Mouse (Mus musculus): ENCODE measurements at regions not wholly inside any gene's neighbourhood (a gene's known extent, or its start where the extent isn't known, plus 50 kb on each side); places are given as distances from the start of the nearest gene placed in this dataset.

DNA sequence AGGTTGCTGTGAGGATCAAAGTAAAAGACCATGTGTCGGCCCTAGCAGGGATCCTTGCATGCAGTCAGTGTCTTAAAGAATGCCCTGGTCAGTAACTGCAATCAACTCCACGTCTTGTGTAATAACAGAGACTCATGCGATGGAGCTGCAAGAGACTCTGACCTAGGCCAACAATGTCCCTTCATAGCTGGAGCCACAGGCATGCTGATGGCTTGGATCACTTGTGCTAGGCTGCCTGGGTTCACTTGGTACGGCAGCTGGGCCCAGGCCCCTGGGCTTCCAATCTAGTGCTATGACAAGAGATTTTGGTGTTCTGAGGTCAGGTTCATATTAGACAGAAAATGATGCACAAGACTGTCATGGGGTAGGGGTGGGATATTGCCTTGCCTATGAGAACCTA, 258.0 kb upstream of the Gm4791 start:
- no peak for TF ChIP-seq CTCF (IDR thresholded peaks at IDR 0.05; ENCODE audit: low read depth)
- TF ChIP-seq EP300 (IDR thresholded peaks at IDR 0.05; ENCODE audit: low read depth): no peak

Measured in liver, postnatal 0 days (tissue).